Mouse (Mus musculus) heart, adult 2 months (tissue): Measurements from ENCODE around the gene Phf10.

Source experiments
- CTCF ChIP-seq: fragments of 200-600 bp; IDR thresholded peaks from 2 replicates; pipeline ENCODE4 v1.8.1; 2022; ENCODE audit warnings: antibody characterized with exemption, mild to moderate bottlenecking, moderate library complexity
- EP300 ChIP-seq: fragments of 200-500 bp; IDR thresholded peaks from 2 replicates; pipeline ENCODE4 v1.6.1; 2011; ENCODE audit warnings: low read depth, low read length, control low read depth; ENCODE audit not compliant: insufficient read depth
- POLR2A ChIP-seq: fragments of 200-500 bp; IDR thresholded peaks from 2 replicates; pipeline ENCODE4 v1.6.1; 2011; ENCODE audit warnings: mild to moderate bottlenecking, low read depth, low read length, control low read depth; ENCODE audit not compliant: insufficient read depth

GRCm38 (mm10) chr17:14958686-14959327 is 2.3 kb downstream of the Phf10 start:
- TF ChIP-seq POLR2A (no peak), CTCF (no peak), EP300 (no peak)
